Mouse (Mus musculus): ENCODE measurements around the gene Samd8.

- TF ChIP-seq POLR2A (IDR thresholded peaks at IDR 0.05; ENCODE audit: insufficient read depth, low read length) (no peak), CTCF (IDR thresholded peaks at IDR 0.05; ENCODE audit: low read depth, low read length) (no peak)
These were observed 96.6 kb downstream of the Samd8 start for GRCm38 (mm10) chr14:21846827-21847380.
